Mouse (Mus musculus) heart, embryonic 14.5 days (tissue): ENCODE measurements around the gene Bnip1. TPM values are rescaled to one million over a fixed set of nuclear protein-coding genes. Genes with fewer than 3 reads are reported as not detected.

Experiments
- ATAC-seq: fragments of 200-750 bp; cut with Nextera tagmentation; 2 replicates; pipeline ENCODE4 v1.8.0; 2017; ENCODE audit warnings: low read depth, moderate TSS enrichment; ENCODE audit not compliant: insufficient number of reproducible peaks, insufficient read depth, low FRiP score
- H3K27ac ChIP-seq, 2 experiments: fragments of 200-500 bp in 1 of 2; fragments of 300-500 bp in 1 of 2; sonication (generic) in 1 of 2; replicated peaks in 1 of 2; 2 replicates each; pipeline ENCODE4 v1.5.1; 2012 to 2014; ENCODE audit warnings: low read depth in 2 of 2, low read length in 2 of 2, control low read depth in 1 of 2, mild to moderate bottlenecking in 1 of 2, mixed read lengths in 1 of 2; ENCODE audit not compliant: control insufficient read depth in 1 of 2, insufficient read depth in 1 of 2
- H3K27me3 ChIP-seq: fragments of 300-500 bp; sonication (generic); 2 replicates; pipeline ENCODE4 v1.6.1; 2014; ENCODE audit warnings: mild to moderate bottlenecking, low read length, control low read depth; ENCODE audit not compliant: control insufficient read depth, insufficient read depth
- H3K36me3 ChIP-seq: fragments of 300-500 bp; sonication (generic); 2 replicates; pipeline ENCODE4 v1.6.1; 2014; ENCODE audit warnings: mild to moderate bottlenecking, control low read depth, low read length, mixed read lengths; ENCODE audit not compliant: control insufficient read depth, insufficient read depth
- H3K4me1 ChIP-seq, 2 experiments: fragments of 200-500 bp in 1 of 2; fragments of 300-500 bp in 1 of 2; sonication (generic) in 1 of 2; 2 replicates each; pipeline ENCODE4 v1.6.1; 2012 to 2014; ENCODE audit warnings: low read length in 2 of 2, control low read depth in 1 of 2, mixed read lengths in 1 of 2; ENCODE audit not compliant: control insufficient read depth in 2 of 2, insufficient read depth in 2 of 2
- H3K4me2 ChIP-seq: fragments of 300-500 bp; sonication (generic); 2 replicates; pipeline ENCODE4 v1.6.1; 2014; ENCODE audit warnings: mild to moderate bottlenecking, low read length
- H3K4me3 ChIP-seq, 2 experiments: fragments of 200-500 bp in 1 of 2; fragments of 300-500 bp in 1 of 2; sonication (generic) in 1 of 2; 2 replicates each; pipeline ENCODE4 v1.5.1; 2012 to 2014; ENCODE audit warnings: low read length in 2 of 2, mild to moderate bottlenecking in 2 of 2, control low read depth in 1 of 2, low read depth in 1 of 2, moderate library complexity in 1 of 2; ENCODE audit not compliant: control insufficient read depth in 1 of 2, insufficient read depth in 1 of 2
- H3K9ac ChIP-seq: fragments of 300-500 bp; sonication (generic); 2 replicates; pipeline ENCODE4 v1.6.1; 2014; ENCODE audit warnings: mild to moderate bottlenecking, low read length
- H3K9me3 ChIP-seq: fragments of 300-500 bp; sonication (generic); 2 replicates; pipeline ENCODE4 v1.6.1; 2016; ENCODE audit warnings: low read length, control low read depth; ENCODE audit not compliant: control insufficient read depth
- WGBS: fragments of 180-500 bp; shearing (Covaris S2); extraction: QIAGEN DNeasy Blood & Tissue Kit; methylation state at CpG from one replicate; pipeline ENCODE4 v1.1.7; 2014; 5-methylcytosine and 5-hydroxymethylcytosine counted together
- polyA plus RNA-seq: library from polyadenylated mRNA; unstranded; fragments of >200 nt; fragmentation: Nextera tagmentation; extraction: Ambion mirVana; gene quantifications from 2 replicates; pipeline ENCODE4 v1.2.1, GENCODE M21; 2014

The Bnip1 gene
- polyA plus RNA-seq, 1 experiment from 2014 or later, result 54.9 TPM

GRCm38 (mm10) chr17:26841981-26842380 is 61.1 kb downstream of the Bnip1 start:
- Histone ChIP-seq H3K4me1 (peaks cover 0 to 8% of the 10 kb centered on the region in 2 experiments; a peak in 2 of 4 replicates), H3K9ac (peak overlapping the region; percentile 100), H3K4me2 (peak overlapping the region; percentile 79), H3K4me3 (peak overlapping the region; percentile 44 to 81), H3K27ac (peak overlapping the region; percentile 97), H3K9me3 (no peaks in the 10 kb centered on the region), H3K27me3 (peaks cover 50% of the 10 kb centered on the region), H3K36me3 (peaks cover 25% of the 10 kb centered on the region)
- WGBS, result 5% methylated on average over 5 of the region's 5 CpGs
- peak; percentile 48; the same call in 1 of the 2 replicates for ATAC-seq

Other genes starting within 250 kb of the Bnip1 start
- 120 and 121 TPM in 2 replicates for gene Ergic1, start 219.6 kb upstream of the Bnip1 start, polyA plus RNA-seq
- 30.2 and 36.9 TPM in 2 replicates for gene Dusp1, start 218.9 kb upstream of the Bnip1 start, polyA plus RNA-seq
- 227 and 228 TPM in 2 replicates for gene Atp6v0e, start 117.8 kb upstream of the Bnip1 start, polyA plus RNA-seq
- 6.8 and 8.3 TPM in 2 replicates for gene Crebrf, start 65.4 kb upstream of the Bnip1 start, polyA plus RNA-seq
- 172 and 177 TPM in 2 replicates for gene Nkx2-5, start 63.9 kb downstream of the Bnip1 start, polyA plus RNA-seq
- 4.2 and 5.0 TPM in 2 replicates for gene Kifc5b, start 136.0 kb downstream of the Bnip1 start, polyA plus RNA-seq
- gene Phf1, start 152.0 kb downstream of the Bnip1 start, polyA plus RNA-seq, result 5.2 and 8.0 TPM in 2 replicates
- gene Cuta, start 158.5 kb downstream of the Bnip1 start, polyA plus RNA-seq, result 156 and 173 TPM in 2 replicates
- 1.5 TPM in 2 replicates for gene Syngap1, start 160.2 kb downstream of the Bnip1 start, polyA plus RNA-seq
- gene Zbtb9, start 192.1 kb downstream of the Bnip1 start, polyA plus RNA-seq, result 6.8 TPM in 2 replicates
- gene Bak1, start 247.9 kb downstream of the Bnip1 start, polyA plus RNA-seq, result 8.2 and 10.5 TPM in 2 replicates